Mouse (Mus musculus) layer of hippocampus, adult 9-10 months (tissue): ENCODE results near the gene 9030025P20Rik.
A peak's percentile ranks its signal among the peaks of the same experiment; 100 is the strongest.
"Not testable (repeated sequence)": the region's sequence is repeated elsewhere in the genome, so short reads cannot be mapped to it uniquely, and the experiment has no call there.

ENCODE experiments used
- DNase-seq: peaks from one replicate; pipeline ENCODE4 v3.0.0; 2022; ENCODE audit warnings: low spot score

The 9030025P20Rik gene

GRCm38 (mm10) chr17:14990116-14990702 is 11.9 kb downstream of the 9030025P20Rik start:
- DNase-seq: not testable (repeated sequence)

GRCm38 (mm10) chr17:14992522-14993138 is 14.4 kb downstream of the 9030025P20Rik start:
- DNase-seq: not testable (repeated sequence)

GRCm38 (mm10) chr17:14993139-14993832 is 15.0 kb downstream of the 9030025P20Rik start:
- not testable (repeated sequence) for DNase-seq

GRCm38 (mm10) chr17:14994140-14994539 is 15.9 kb downstream of the 9030025P20Rik start:
- DNase-seq: not testable (repeated sequence)

GRCm38 (mm10) chr17:15000047-15000446 is 21.8 kb downstream of the 9030025P20Rik start:
- not testable (repeated sequence) for DNase-seq

GRCm38 (mm10) chr17:15009088-15009487 is 30.8 kb downstream of the 9030025P20Rik start:
- not testable (repeated sequence) for DNase-seq

GRCm38 (mm10) chr17:15009706-15010413 is 31.6 kb downstream of the 9030025P20Rik start, which contains the start of gene Gm3435:
Gene Gm3435, plus strand, starts transcription at chr17:15010176.
- not testable (repeated sequence) for DNase-seq

GRCm38 (mm10) chr17:15021503-15022220 is 43.4 kb downstream of the 9030025P20Rik start:
- DNase-seq: peak; percentile 21

GRCm38 (mm10) chr17:15023878-15024492 is 45.7 kb downstream of the 9030025P20Rik start:
- DNase-seq: not testable (repeated sequence)

GRCm38 (mm10) chr17:15024502-15025193 is 46.4 kb downstream of the 9030025P20Rik start:
- DNase-seq: not testable (repeated sequence)

GRCm38 (mm10) chr17:15025513-15025912 is 47.2 kb downstream of the 9030025P20Rik start:
- not testable (repeated sequence) for DNase-seq

- DNase-seq: not testable (repeated sequence)
Observed at GRCm38 (mm10) chr17:15031414-15031813, 53.1 kb downstream of the 9030025P20Rik start.

- DNase-seq: not testable (repeated sequence)
Observed at GRCm38 (mm10) chr17:15040455-15040854, 62.2 kb downstream of the 9030025P20Rik start.
